ENCODE assay signal across 15 mouse cellular contexts in the genomic region with DNA sequence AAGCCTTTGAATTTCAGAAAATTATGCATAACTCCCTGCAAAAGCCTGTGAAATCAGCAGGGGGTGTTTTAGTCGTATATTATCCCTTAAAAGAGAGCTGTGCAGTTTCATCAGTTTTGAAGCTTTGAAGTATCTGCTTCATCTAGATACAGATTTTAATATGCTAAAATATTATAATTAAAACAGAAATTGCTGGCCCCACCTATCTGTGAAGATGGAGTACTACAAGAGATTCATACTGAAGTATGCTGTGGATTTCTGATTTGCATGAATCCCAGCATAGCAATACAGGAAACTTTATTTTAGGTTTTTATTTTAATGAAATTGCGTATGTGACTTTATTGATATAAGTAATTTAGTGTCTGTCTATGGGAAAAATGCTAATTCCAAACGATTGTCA. TPM values are rescaled to one million over a fixed set of nuclear protein-coding genes. Genes with fewer than 3 reads are reported as not detected.
A peak's percentile ranks its signal among the peaks of the same experiment; 100 is the strongest.
DNase-seq lines count a peak whose midpoint lies in the region; ATAC-seq and TF ChIP-seq lines count a peak whose summit lies in the region.
"Had no signal": no experiment of that assay in that cellular context is flagged by ENCODE, and none has a peak within 500 bp of the region (broad histone marks: within the 10 kb centered on the region; RNA-seq: fewer than 3 reads in every experiment).

No protein-coding gene starts in this region.

- H3K27me3 ChIP-seq in liver, adult 2 months (ENCODE audit: control insufficient read depth, insufficient read depth, low read length) = no peaks in the 10 kb centered on the region
- no peaks in the 10 kb centered on the region for H3K27me3 ChIP-seq in liver, embryonic 12.5 days (replicated peaks)
- H3K27me3 ChIP-seq: limb, embryonic 15.5 days had no signal

- intact Hi-C loops in gastrocnemius, adult 2 months (cut with DNase I) = no loop called here

- 73% methylated on average over 3 of the region's 3 CpGs for WGBS in liver, adult 2 months
- 43% methylated on average over 3 of the region's 3 CpGs for WGBS in liver, embryonic 12.5 days (ENCODE audit: insufficient replicate concordance)

- H3K9ac ChIP-seq in liver, adult 2 months (ENCODE audit: low read depth, low read length) = no peak overlapping the region
- no peak overlapping the region for H3K9ac ChIP-seq in liver, embryonic 12.5 days
- H3K9ac ChIP-seq: limb, embryonic 15.5 days had no signal

- H3K4me3 ChIP-seq in gastrocnemius, adult 2 months = no peak overlapping the region
- H3K4me3 ChIP-seq in liver, adult 2 months (ENCODE audit: insufficient read depth, low read depth, low read length) = no peak overlapping the region
- no peak overlapping the region for H3K4me3 ChIP-seq in liver, embryonic 12.5 days
- H3K4me3 ChIP-seq: limb, embryonic 15.5 days had no signal

- no peak for ATAC-seq in liver, embryonic 12.5 days
- ATAC-seq: intestine, embryonic 16.5 days had no signal

- H3K4me2 ChIP-seq in liver, embryonic 12.5 days = no peak overlapping the region
- H3K4me2 ChIP-seq: limb, embryonic 15.5 days had no signal

- TF ChIP-seq CTCF in gastrocnemius, adult 2 months (IDR thresholded peaks at IDR 0.05) = peak; percentile 61
- TF ChIP-seq CTCF in liver, adult 2 months (IDR thresholded peaks at IDR 0.05; ENCODE audit: low read depth, low read length) = no peak

- DNase-seq in gastrocnemius, adult 2 months = no peak
- no peak for DNase-seq in gastrocnemius, postnatal 10 days
- peak; percentile 7 for DNase-seq in liver, adult 2 months (ENCODE audit: extremely low read depth, low read depth, low spot score)
- peak; percentile 25 for DNase-seq in thymus, postnatal 14 days
- no peak for DNase-seq in thymus, adult 18-20 months
- no peak for DNase-seq in MN1 (ENCODE audit: low spot score)
- DNase-seq: cerebellum, adult 9-11 months; heart, postnatal 14 days had no signal

- peaks cover 2% of the 10 kb centered on the region for H3K4me1 ChIP-seq in liver, adult 2 months (ENCODE audit: control insufficient read depth, insufficient read depth, low read length)
- peaks cover 23% of the 10 kb centered on the region for H3K4me1 ChIP-seq in liver, embryonic 12.5 days

- H3K27ac ChIP-seq in gastrocnemius, adult 2 months = no peak overlapping the region
- H3K27ac ChIP-seq in liver, adult 2 months (replicated peaks; ENCODE audit: insufficient read depth, low read depth, low read length) = no peak overlapping the region
- H3K27ac ChIP-seq in liver, embryonic 12.5 days = no peak overlapping the region
- H3K27ac ChIP-seq: limb, embryonic 15.5 days had no signal

- no peaks in the 10 kb centered on the region for H3K79me2 ChIP-seq in liver, adult 2 months (ENCODE audit: control insufficient read depth, insufficient read depth, low read length)

- H3K36me3 ChIP-seq in liver, adult 2 months (ENCODE audit: control insufficient read depth, insufficient read depth, low read length) = no peaks in the 10 kb centered on the region
- no peaks in the 10 kb centered on the region for H3K36me3 ChIP-seq in liver, embryonic 12.5 days
- H3K36me3 ChIP-seq: limb, embryonic 15.5 days had no signal

- TF ChIP-seq POLR2A in liver, adult 2 months (IDR thresholded peaks at IDR 0.05; ENCODE audit: extremely low read depth, insufficient read depth, low read length) = no peak

- no peaks in the 10 kb centered on the region for H3K9me3 ChIP-seq in liver, embryonic 12.5 days (replicated peaks)
- H3K9me3 ChIP-seq: limb, embryonic 15.5 days had no signal

RNA-seq across cellular contexts. Expression of gene Tfb1m, which starts 3.0 kb away (rescaled TPM):
- 10 to 100 TPM in 1 of 2 experiments, 1 to 10 TPM in 1; 8.0 to 11.6 TPM for total RNA-seq in gastrocnemius, adult 2 months (2021)
- 1 to 10 TPM; 8.5 to 9.6 TPM for total RNA-seq in gastrocnemius, postnatal 10 days (2021)
- total RNA-seq in liver, adult 2 months (2014; rRNA removed) = 14.2 and 15.8 TPM in 2 replicates
- 3.3 and 5.0 TPM in 2 replicates for polyA plus RNA-seq in liver, adult 2 months (2012; rRNA removed)
- 14.3 and 15.4 TPM in 2 replicates for polyA plus RNA-seq in liver, embryonic 12.5 days (2016; fragmentation: Nextera tagmentation; extraction: Ambion mirVana)

RNA-seq across cellular contexts. Expression of gene Cldn20, which starts 28.2 kb away (rescaled TPM):
- total RNA-seq in gastrocnemius, adult 2 months (2021) = not detected
- under 1 TPM in 1 of 2 experiments, not detected in 1; 0.56 TPM for total RNA-seq in gastrocnemius, postnatal 10 days (2021)
- 0.34 TPM in 1 of 2 replicates, not detected in the other for total RNA-seq in liver, adult 2 months (2014; rRNA removed)
- 0.24 TPM in 1 of 2 replicates, not detected in the other for polyA plus RNA-seq in liver, adult 2 months (2012; rRNA removed)
- polyA plus RNA-seq in liver, embryonic 12.5 days (2016; fragmentation: Nextera tagmentation; extraction: Ambion mirVana) = not detected in 2 replicates
- total RNA-seq: granulocyte monocyte progenitor cell, adult 5-6 weeks; heart, postnatal 14 days; layer of hippocampus, postnatal 14 days; megakaryocyte-erythroid progenitor cell, adult 5-6 weeks had no signal
- polyA plus RNA-seq: neural tube, embryonic 11.5 days had no signal

Comparison
In these comparisons a context has a peak if more than half of its experiments do, and no peak if none do; other contexts are left out.
1. DNase-seq: peak in liver, adult 2 months (single experiment) and thymus, postnatal 14 days (single experiment); none in gastrocnemius, adult 2 months (single experiment), gastrocnemius, postnatal 10 days (single experiment), thymus, adult 18-20 months (0 of 2) and MN1 (single experiment).